Mouse (Mus musculus): ENCODE measurements around the gene Med14.

DNA sequence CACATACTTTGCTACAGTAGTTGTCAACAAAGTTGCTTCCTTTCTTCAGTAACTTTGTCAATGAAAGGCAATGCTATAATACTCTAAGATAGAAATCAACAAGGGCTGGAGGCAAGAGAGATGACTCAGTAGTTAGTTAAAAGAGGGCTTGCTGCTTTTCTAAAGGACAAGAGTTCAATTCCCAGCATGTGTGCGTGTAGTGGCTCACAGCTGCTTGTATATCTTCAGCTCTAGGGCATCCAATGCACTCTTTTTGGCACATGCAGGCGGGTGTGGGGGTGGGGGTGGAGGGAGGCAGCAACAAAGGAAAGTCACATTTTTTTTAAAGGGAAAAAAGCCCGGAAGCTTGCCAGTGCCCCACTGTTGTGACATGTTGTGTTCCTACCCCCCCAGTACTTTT lies 6.7 kb upstream of the Med14 start:
- TF ChIP-seq CTCF (IDR thresholded peaks at IDR 0.05; ENCODE audit: extremely low read depth, insufficient read length, insufficient replicate concordance, low read depth, low read length) (no peak), POLR2A (IDR thresholded peaks at IDR 0.05; ENCODE audit: low read depth, low read length) (no peak)
